Mouse (Mus musculus) intestine, postnatal 0 days (tissue): ENCODE results near the gene Tmem202. TPM values are rescaled to one million over a fixed set of nuclear protein-coding genes. Genes with fewer than 3 reads are reported as not detected.
A peak's percentile ranks its signal among the peaks of the same experiment; 100 is the strongest.

Source experiments
- ATAC-seq: fragments of 200-750 bp; cut with Nextera tagmentation; 2 replicates; pipeline ENCODE4 v1.8.0; 2017; ENCODE audit warnings: mild to moderate bottlenecking, moderate TSS enrichment, moderate library complexity
- H3K27ac ChIP-seq: fragments of 300-500 bp; sonication (generic); 2 replicates; pipeline ENCODE4 v1.5.1; 2014; ENCODE audit warnings: mild to moderate bottlenecking, low read depth, low read length, moderate library complexity
- H3K27me3 ChIP-seq: fragments of 300-500 bp; sonication (generic); replicated peaks from 2 replicates; pipeline ENCODE4 v1.6.1; 2014; ENCODE audit warnings: low read length, mixed read lengths; ENCODE audit not compliant: control insufficient read depth, insufficient read depth
- H3K36me3 ChIP-seq: fragments of 300-500 bp; sonication (generic); 2 replicates; pipeline ENCODE4 v1.6.1; 2014; ENCODE audit warnings: mild to moderate bottlenecking, moderate library complexity; ENCODE audit not compliant: control insufficient read depth, insufficient read depth
- H3K4me1 ChIP-seq: fragments of 300-500 bp; sonication (generic); replicated peaks from 2 replicates; pipeline ENCODE4 v1.6.1; 2014; ENCODE audit warnings: antibody characterized with exemption, low read length, mixed read lengths; ENCODE audit not compliant: control insufficient read depth, insufficient read depth
- H3K4me2 ChIP-seq: fragments of 300-500 bp; sonication (generic); replicated peaks from 2 replicates; pipeline ENCODE4 v1.6.1; 2014; ENCODE audit warnings: low read depth, mild to moderate bottlenecking, moderate library complexity
- H3K4me3 ChIP-seq: fragments of 300-500 bp; sonication (generic); 2 replicates; pipeline ENCODE4 v1.5.1; 2014; ENCODE audit warnings: low read depth, low read length
- H3K9ac ChIP-seq: fragments of 300-500 bp; sonication (generic); 2 replicates; pipeline ENCODE4 v1.6.1; 2014; ENCODE audit warnings: mild to moderate bottlenecking, low read depth, low read length
- H3K9me3 ChIP-seq: fragments of 300-500 bp; sonication (generic); 2 replicates; pipeline ENCODE4 v1.6.1; 2016; ENCODE audit warnings: mixed run types; ENCODE audit not compliant: control insufficient read depth
- CTCF ChIP-seq: sonication (generic); IDR thresholded peaks from 2 replicates; pipeline ENCODE4 v1.5.1; 2016; ENCODE audit warnings: low read depth, mild to moderate bottlenecking, control low read depth, antibody characterized with exemption, moderate library complexity
- WGBS: fragments of 180-500 bp; shearing (Covaris S2); extraction: QIAGEN DNeasy Blood & Tissue Kit; methylation state at CpG from one replicate; pipeline ENCODE4 v1.1.7; 2014; 5-methylcytosine and 5-hydroxymethylcytosine counted together
- polyA plus RNA-seq: library from polyadenylated mRNA; unstranded; fragments of >200 nt; fragmentation: Nextera tagmentation; extraction: Ambion mirVana; gene quantifications from 2 replicates; pipeline ENCODE4 v1.2.1, GENCODE M21; 2015

Tmem202 gene
- polyA plus RNA-seq, 1 experiment from 2014 or later: 3.0 TPM

DNA sequence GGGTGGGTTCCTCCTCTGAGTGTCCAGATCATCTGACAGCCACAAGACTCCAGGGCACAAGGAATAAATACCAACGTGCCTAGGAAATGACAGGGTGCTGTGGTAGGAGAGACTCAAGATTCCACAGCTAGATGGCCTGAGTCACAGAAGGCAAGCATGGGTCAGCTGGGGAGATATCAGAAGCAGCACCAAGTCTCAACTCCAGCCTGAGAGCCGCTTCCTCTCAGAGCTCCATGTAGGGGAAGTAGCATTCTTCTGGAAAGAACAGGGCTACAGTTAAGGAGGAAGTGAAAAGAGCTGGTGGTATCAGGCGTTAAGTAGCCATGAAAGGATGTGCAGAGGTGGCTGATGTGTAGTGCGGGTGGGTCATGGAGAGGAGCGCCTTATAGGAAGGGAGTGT lies 5.1 kb upstream of the Tmem202 start:
- ATAC-seq: no peak
- H3K4me3 ChIP-seq: no peak overlapping the region
- no peaks in the 10 kb centered on the region for H3K27me3 ChIP-seq
- WGBS: 67% methylated on average over 5 of the region's 5 CpGs
- H3K4me2 ChIP-seq: peak overlapping the region; percentile 18; the same call in 1 of the 2 replicates
- H3K36me3 ChIP-seq: no peaks in the 10 kb centered on the region; the same call in 1 of the 2 replicates
- H3K27ac ChIP-seq: peak overlapping the region; percentile 50; the same call in 1 of the 2 replicates
- no peak overlapping the region for H3K9ac ChIP-seq
- H3K9me3 ChIP-seq: no peaks in the 10 kb centered on the region
- H3K4me1 ChIP-seq: no peaks in the 10 kb centered on the region
- TF ChIP-seq CTCF: no peak

- no peak for ATAC-seq
- TF ChIP-seq CTCF: no peak
- Histone ChIP-seq H3K27ac (no peak overlapping the region), H3K4me3 (no peak overlapping the region), H3K4me2 (peak overlapping the region; percentile 74), H3K9me3 (no peaks in the 10 kb centered on the region), H3K27me3 (no peaks in the 10 kb centered on the region), H3K9ac (no peak overlapping the region), H3K4me1 (no peaks in the 10 kb centered on the region), H3K36me3 (no peaks in the 10 kb centered on the region; the same call in 1 of the 2 replicates)
Measured at GRCm38 (mm10) chr9:59542766-59543324, 3.2 kb upstream of the Tmem202 start.

- Histone ChIP-seq H3K9me3 (no peaks in the 10 kb centered on the region), H3K27me3 (no peaks in the 10 kb centered on the region), H3K4me3 (peak overlapping the region; percentile 69), H3K4me1 (no peaks in the 10 kb centered on the region), H3K9ac (no peak overlapping the region), H3K4me2 (peak overlapping the region; percentile 74), H3K27ac (peak overlapping the region; percentile 35; the same call in 1 of the 2 replicates), H3K36me3 (no peaks in the 10 kb centered on the region; the same call in 1 of the 2 replicates)
- WGBS: 50% methylated on average over 6 of the region's 6 CpGs
- TF ChIP-seq CTCF: no peak
- ATAC-seq: peak; percentile 48; the same call in 1 of the 2 replicates
Measured at GRCm38 (mm10) chr9:59541617-59542016, 2.0 kb upstream of the Tmem202 start.

- no peak overlapping the region for H3K9ac ChIP-seq
- no peak overlapping the region for H3K27ac ChIP-seq
- no peaks in the 10 kb centered on the region; the same call in 1 of the 2 replicates for H3K36me3 ChIP-seq
- no peak for ATAC-seq
- no peaks in the 10 kb centered on the region for H3K4me1 ChIP-seq
- no peak overlapping the region for H3K4me3 ChIP-seq
- 65% methylated on average over 3 of the region's 3 CpGs for WGBS
- H3K4me2 ChIP-seq: no peak overlapping the region
- TF ChIP-seq CTCF: peak; percentile 45
- H3K9me3 ChIP-seq: no peaks in the 10 kb centered on the region
- no peaks in the 10 kb centered on the region for H3K27me3 ChIP-seq
Measured at GRCm38 (mm10) chr9:59537651-59538050, 2.0 kb downstream of the Tmem202 start.

DNA sequence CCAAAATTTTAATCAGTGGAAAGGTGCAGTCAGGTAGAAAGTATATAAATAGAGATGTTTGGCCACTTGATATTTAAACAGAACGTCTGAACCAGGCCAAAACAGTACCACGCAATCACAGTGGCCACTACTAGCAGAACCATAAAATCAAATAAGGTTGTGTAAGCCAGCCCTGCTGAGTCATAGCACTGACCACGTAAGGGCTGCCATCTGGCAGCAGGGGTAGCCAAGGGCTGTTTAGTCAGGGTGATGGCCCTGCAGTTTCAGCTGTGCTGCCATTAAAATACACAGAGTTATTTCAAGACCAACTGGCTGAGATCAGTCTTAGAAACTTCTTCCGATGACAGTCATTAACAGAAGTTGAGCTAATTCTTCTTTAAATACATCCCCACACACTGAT lies 5.8 kb downstream of the Tmem202 start:
- Histone ChIP-seq H3K27me3 (no peaks in the 10 kb centered on the region), H3K9ac (no peak overlapping the region), H3K9me3 (no peaks in the 10 kb centered on the region), H3K36me3 (no peaks in the 10 kb centered on the region), H3K4me3 (no peak overlapping the region), H3K27ac (no peak overlapping the region), H3K4me1 (no peaks in the 10 kb centered on the region), H3K4me2 (no peak overlapping the region)
- no peak for TF ChIP-seq CTCF
- ATAC-seq: no peak
- 54% methylated on average over 4 of the region's 4 CpGs for WGBS

DNA sequence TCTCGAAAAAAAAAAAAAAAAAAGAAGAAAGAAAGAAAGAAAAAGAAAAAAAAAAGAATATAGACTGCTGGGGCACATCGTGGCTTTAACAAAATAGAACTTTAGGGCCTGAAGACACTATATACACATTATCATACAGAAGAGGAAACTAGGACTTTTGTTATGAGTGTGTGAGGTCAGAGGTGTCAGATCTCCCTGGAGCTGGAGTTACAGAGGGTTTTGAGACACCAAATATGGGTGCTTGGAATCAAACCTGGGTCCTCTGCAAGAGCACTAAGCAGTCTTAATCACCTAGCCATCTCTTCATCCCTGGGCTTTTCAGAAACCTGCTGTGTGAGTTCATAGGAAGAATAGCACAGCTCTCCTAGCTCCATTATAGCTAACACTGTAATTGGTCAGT lies 6.2 kb downstream of the Tmem202 start:
- no peaks in the 10 kb centered on the region for H3K4me1 ChIP-seq
- H3K4me3 ChIP-seq: no peak overlapping the region
- no peak overlapping the region for H3K9ac ChIP-seq
- H3K27ac ChIP-seq: no peak overlapping the region
- no peaks in the 10 kb centered on the region for H3K27me3 ChIP-seq
- no peaks in the 10 kb centered on the region for H3K9me3 ChIP-seq
- WGBS: 74% methylated on average over 2 of the region's 2 CpGs
- ATAC-seq: no peak
- H3K36me3 ChIP-seq: no peaks in the 10 kb centered on the region
- no peak overlapping the region for H3K4me2 ChIP-seq
- no peak for TF ChIP-seq CTCF

GRCm38 (mm10) chr9:59531645-59532044 lies 8.0 kb downstream of the Tmem202 start:
- Histone ChIP-seq H3K27ac (no peak overlapping the region), H3K4me2 (no peak overlapping the region), H3K27me3 (no peaks in the 10 kb centered on the region), H3K9me3 (no peaks in the 10 kb centered on the region), H3K36me3 (no peaks in the 10 kb centered on the region), H3K4me3 (no peak overlapping the region), H3K4me1 (no peaks in the 10 kb centered on the region), H3K9ac (no peak overlapping the region)
- 59% methylated on average over 5 of the region's 5 CpGs for WGBS
- ATAC-seq: no peak
- TF ChIP-seq CTCF: no peak
